Mouse (Mus musculus) midbrain, embryonic 11.5 days (tissue): Measurements from ENCODE around the gene Dusp1. TPM values are rescaled to one million over a fixed set of nuclear protein-coding genes. Genes with fewer than 3 reads are reported as not detected.

ENCODE experiments used
- ATAC-seq: fragments of 200-750 bp; cut with Nextera tagmentation; 2 replicates; pipeline ENCODE4 v1.8.0; 2017; ENCODE audit warnings: moderate TSS enrichment, moderate library complexity; ENCODE audit not compliant: low FRiP score
- DNase-seq: peaks from one replicate; pipeline ENCODE4 v3.0.0; 2015; ENCODE audit warnings: low spot score; ENCODE audit errors: missing footprints
- H3K27ac ChIP-seq: fragments of 300-500 bp; sonication (generic); 2 replicates; pipeline ENCODE4 v1.5.1; 2014; ENCODE audit warnings: low read depth, low read length
- H3K27me3 ChIP-seq: fragments of 300-500 bp; sonication (generic); 2 replicates; pipeline ENCODE4 v1.6.1; 2014; ENCODE audit warnings: mild to moderate bottlenecking, low read length, moderate library complexity, mixed read lengths; ENCODE audit not compliant: control insufficient read depth, insufficient read depth
- H3K36me3 ChIP-seq: fragments of 300-500 bp; sonication (generic); 2 replicates; pipeline ENCODE4 v1.6.1; 2014; ENCODE audit warnings: mild to moderate bottlenecking, low read length, moderate library complexity, mixed read lengths; ENCODE audit not compliant: control insufficient read depth, insufficient read depth
- H3K4me1 ChIP-seq: fragments of 300-500 bp; sonication (generic); 2 replicates; pipeline ENCODE4 v1.6.1; 2014; ENCODE audit warnings: low read length; ENCODE audit not compliant: control insufficient read depth, insufficient read depth
- H3K4me2 ChIP-seq: fragments of 300-500 bp; sonication (generic); 2 replicates; pipeline ENCODE4 v1.6.1; 2014; ENCODE audit warnings: mild to moderate bottlenecking, moderate library complexity
- H3K4me3 ChIP-seq: fragments of 300-500 bp; sonication (generic); 2 replicates; pipeline ENCODE4 v1.5.1; 2014; ENCODE audit warnings: low read depth, low read length
- H3K9ac ChIP-seq: fragments of 300-500 bp; sonication (generic); 2 replicates; pipeline ENCODE4 v1.6.1; 2014; ENCODE audit warnings: low read length
- H3K9me3 ChIP-seq: fragments of 300-500 bp; sonication (generic); 2 replicates; pipeline ENCODE4 v1.6.1; 2016; ENCODE audit warnings: low read length; ENCODE audit not compliant: control insufficient read depth
- WGBS: fragments of 180-500 bp; shearing (Covaris S2); extraction: QIAGEN DNeasy Blood & Tissue Kit; methylation state at CpG from one replicate; pipeline ENCODE4 v1.1.7; 2014; 5-methylcytosine and 5-hydroxymethylcytosine counted together
- polyA plus RNA-seq: library from polyadenylated mRNA; unstranded; fragments of >200 nt; fragmentation: Nextera tagmentation; extraction: Ambion mirVana; gene quantifications from 2 replicates; pipeline ENCODE4 v1.2.1, GENCODE M21; 2014

The Dusp1 gene
- 30.2 TPM in 2 replicates for polyA plus RNA-seq

DNA sequence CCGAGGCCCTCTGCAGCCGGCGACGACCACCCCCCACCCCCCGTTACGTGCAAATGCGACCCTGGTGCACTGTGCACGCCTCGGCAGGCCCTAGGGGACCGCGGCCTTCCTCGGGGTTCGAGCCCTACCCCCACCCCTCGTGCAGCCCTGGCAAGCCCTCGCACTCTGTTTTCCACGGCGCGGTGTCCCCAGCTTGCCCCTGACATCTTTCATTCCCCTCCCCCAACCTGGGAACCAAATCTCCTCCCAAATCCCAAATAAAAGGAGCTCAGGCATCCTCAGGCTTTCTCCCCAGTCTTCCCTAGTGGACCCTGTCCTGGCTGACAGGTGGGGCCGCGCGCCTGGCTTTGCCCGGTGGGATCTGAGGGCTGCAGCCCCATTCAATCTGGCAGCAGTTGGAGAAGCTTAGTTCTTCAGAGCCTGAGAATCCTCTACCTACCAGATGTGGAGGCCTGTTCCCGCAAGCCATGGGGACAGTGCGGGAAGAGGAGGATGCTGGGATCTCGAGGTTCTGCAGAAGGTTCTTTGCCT is at the start of gene Dusp1:
Gene Dusp1, minus strand, starts transcription at position 478 of the 531 bp plus-strand sequence.
- WGBS, result 1% methylated on average over 25 of the region's 25 CpGs
- peak within 1 kb of the TSS; percentile 89 for H3K4me3 ChIP-seq
- DNase-seq (no peak), ATAC-seq (peak; percentile 90)
- peaks cover 17% of the 10 kb centered on the region for H3K4me1 ChIP-seq
- peak within 1 kb of the TSS; percentile 96 for H3K4me2 ChIP-seq
- peak within 1 kb of the TSS; percentile 91 for H3K9ac ChIP-seq
- no peaks in the 10 kb centered on the region for H3K27me3 ChIP-seq
- H3K9me3 ChIP-seq, result no peaks in the 10 kb centered on the region; the same call in 1 of the 2 replicates
- H3K27ac ChIP-seq, result peak within 1 kb of the TSS; percentile 35
- H3K36me3 ChIP-seq, result peaks cover 3% of the 10 kb centered on the region; the same call in 1 of the 2 replicates

DNA sequence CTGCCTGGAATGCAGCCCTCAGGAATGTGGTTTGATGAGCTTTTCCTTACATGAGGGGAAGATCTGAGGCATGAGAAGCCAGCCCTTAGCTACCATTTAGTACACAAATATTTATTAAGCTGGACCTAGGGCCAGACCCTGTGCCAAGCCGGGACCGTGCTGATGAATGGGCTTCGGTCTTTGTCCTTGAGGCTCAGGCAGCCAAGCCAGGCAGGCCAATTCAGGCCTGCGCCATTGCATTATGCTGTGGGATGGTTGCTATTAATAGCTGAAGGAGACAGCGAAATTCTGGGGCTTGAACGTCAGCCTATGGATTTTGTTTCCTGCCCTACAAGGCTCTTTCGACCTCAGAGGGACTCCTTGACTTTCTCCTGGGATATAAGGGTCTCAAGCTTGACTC is 49.4 kb upstream of the Dusp1 start:
- Histone ChIP-seq H3K4me2 (no peak overlapping the region), H3K9ac (no peak overlapping the region), H3K27ac (no peak overlapping the region), H3K36me3 (peaks cover 4% of the 10 kb centered on the region; the same call in 1 of the 2 replicates), H3K27me3 (no peaks in the 10 kb centered on the region), H3K4me3 (no peak overlapping the region), H3K4me1 (no peaks in the 10 kb centered on the region), H3K9me3 (no peaks in the 10 kb centered on the region)
- no peak for ATAC-seq
- WGBS, result 90% methylated on average over 7 of the region's 7 CpGs
- DNase-seq, result no peak

DNA sequence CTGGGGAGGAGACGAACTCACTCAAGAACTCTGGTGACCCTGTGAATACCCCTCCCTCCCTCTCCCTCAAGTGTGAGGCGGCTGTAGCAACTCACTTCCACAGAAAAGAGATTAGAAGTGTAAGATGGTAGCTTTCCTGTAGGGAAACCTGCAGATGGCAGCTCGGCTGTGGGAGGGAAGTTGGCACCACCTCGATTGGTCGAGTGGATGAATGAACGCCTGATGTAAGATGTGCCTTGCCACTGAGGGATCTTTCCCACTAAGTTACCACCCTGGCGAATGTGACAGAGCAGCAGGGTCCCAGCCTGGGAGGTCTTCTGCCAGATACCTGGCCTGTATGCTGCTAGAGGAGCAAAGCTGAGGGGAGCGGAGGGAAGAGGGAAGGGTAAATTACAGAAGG is 47.9 kb upstream of the Dusp1 start:
- Histone ChIP-seq H3K36me3 (peaks cover 4% of the 10 kb centered on the region; the same call in 1 of the 2 replicates), H3K9me3 (no peaks in the 10 kb centered on the region), H3K4me2 (no peak overlapping the region), H3K9ac (no peak overlapping the region), H3K27ac (no peak overlapping the region), H3K4me3 (no peak overlapping the region), H3K27me3 (no peaks in the 10 kb centered on the region), H3K4me1 (no peaks in the 10 kb centered on the region)
- WGBS, result 88% methylated on average over 8 of the region's 8 CpGs
- DNase-seq (no peak), ATAC-seq (no peak)

DNA sequence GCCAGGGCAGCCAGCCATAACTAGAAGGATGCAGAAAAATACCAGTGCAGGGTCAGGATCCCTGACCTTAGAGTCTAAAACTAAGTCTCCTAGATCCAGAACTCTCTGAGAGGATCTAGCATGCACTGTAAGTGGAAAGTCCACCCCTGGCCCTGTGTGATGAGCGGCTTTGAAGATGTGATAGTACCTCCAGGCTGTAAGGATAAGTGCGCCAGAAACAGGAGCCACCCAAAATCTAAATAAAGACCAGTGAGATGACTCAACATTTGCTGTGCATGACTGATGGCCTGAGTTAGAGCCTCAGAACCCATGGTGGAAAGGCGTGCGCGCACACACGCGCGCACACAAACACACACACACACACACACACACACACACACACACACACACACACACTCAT is 46.9 kb upstream of the Dusp1 start:
- ATAC-seq (no peak), DNase-seq (no peak)
- no peak overlapping the region for H3K27ac ChIP-seq
- no peaks in the 10 kb centered on the region for H3K27me3 ChIP-seq
- no peak overlapping the region for H3K4me3 ChIP-seq
- no peak overlapping the region for H3K4me2 ChIP-seq
- no peaks in the 10 kb centered on the region for H3K9me3 ChIP-seq
- H3K9ac ChIP-seq, result no peak overlapping the region
- peaks cover 4% of the 10 kb centered on the region; the same call in 1 of the 2 replicates for H3K36me3 ChIP-seq
- 98% methylated on average over 8 of the region's 8 CpGs for WGBS
- no peaks in the 10 kb centered on the region for H3K4me1 ChIP-seq

DNA sequence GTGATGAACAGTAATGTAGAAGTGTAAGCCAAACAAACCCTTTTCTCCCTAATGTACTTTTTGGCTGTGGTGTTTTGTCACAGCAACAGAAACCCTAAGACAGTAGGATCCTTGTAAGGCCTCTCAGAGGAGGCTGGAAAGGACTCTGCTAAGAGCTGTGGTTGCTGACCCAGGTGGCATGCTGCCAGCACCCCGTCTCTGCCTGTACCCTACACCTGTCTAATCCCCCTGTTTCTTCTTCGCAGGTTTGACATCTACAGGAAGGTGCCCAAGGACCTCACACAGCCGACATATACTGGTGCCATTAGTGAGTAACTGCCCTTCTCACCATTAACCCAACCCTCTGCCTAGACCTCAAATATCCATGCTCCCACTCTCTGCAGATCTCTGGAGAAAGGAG is 46.4 kb upstream of the Dusp1 start:
- Histone ChIP-seq H3K4me1 (no peaks in the 10 kb centered on the region), H3K4me2 (no peak overlapping the region), H3K27me3 (no peaks in the 10 kb centered on the region), H3K9ac (no peak overlapping the region), H3K36me3 (peaks cover 4% of the 10 kb centered on the region; the same call in 1 of the 2 replicates), H3K4me3 (no peak overlapping the region), H3K27ac (no peak overlapping the region), H3K9me3 (no peaks in the 10 kb centered on the region)
- ATAC-seq (no peak), DNase-seq (no peak)
- 97% methylated on average over 3 of the region's 3 CpGs for WGBS

DNA sequence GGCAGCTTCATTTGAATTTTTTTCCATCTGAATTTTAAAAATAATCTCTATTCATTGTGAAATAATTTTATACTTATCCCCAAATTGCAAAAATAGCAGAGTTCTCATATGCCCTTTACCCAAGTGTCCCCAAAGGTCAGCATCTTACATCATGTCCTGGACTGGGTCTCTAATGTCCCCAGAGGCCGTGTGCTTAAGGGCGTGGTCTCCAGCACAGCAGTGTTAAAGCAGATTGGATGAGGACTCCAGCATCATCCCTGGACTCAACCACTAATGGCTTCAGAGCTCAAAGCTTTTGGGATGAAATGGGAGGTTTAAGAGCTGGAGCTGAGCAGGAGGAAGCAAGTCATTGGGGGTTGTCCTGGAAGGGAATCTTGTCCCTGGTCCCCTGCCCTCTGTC is 44.6 kb upstream of the Dusp1 start:
- no peak overlapping the region for H3K27ac ChIP-seq
- no peak overlapping the region for H3K4me2 ChIP-seq
- DNase-seq, result no peak
- no peak overlapping the region for H3K4me3 ChIP-seq
- H3K27me3 ChIP-seq, result no peaks in the 10 kb centered on the region
- peaks cover 4% of the 10 kb centered on the region for H3K4me1 ChIP-seq
- no peaks in the 10 kb centered on the region for H3K9me3 ChIP-seq
- no peak overlapping the region for H3K9ac ChIP-seq
- 91% methylated on average over 2 of the region's 2 CpGs for WGBS
- peaks cover 4% of the 10 kb centered on the region; the same call in 1 of the 2 replicates for H3K36me3 ChIP-seq
- no peak for ATAC-seq

DNA sequence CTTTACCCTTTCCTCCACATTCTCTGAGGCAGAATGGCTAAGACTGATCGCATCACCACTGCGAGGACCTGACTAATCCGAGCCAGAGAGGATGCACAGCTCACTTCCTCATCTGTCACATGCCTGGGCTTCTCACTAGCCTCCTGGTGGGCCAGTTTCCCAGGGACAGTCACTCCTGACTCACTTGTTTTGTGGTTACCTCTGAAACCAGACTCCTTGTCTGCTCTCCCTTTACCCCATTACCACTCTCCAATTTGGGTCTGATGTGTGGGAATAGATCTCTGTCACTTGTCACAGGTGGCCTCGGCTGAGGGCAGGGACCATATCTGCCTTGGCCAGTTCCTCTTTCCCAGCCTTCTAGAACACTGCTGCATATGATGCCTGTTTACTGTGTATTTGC is 43.7 kb upstream of the Dusp1 start:
- 94% methylated on average over 4 of the region's 4 CpGs for WGBS
- H3K36me3 ChIP-seq, result peaks cover 4% of the 10 kb centered on the region; the same call in 1 of the 2 replicates
- H3K4me3 ChIP-seq, result no peak overlapping the region
- H3K27ac ChIP-seq, result no peak overlapping the region
- H3K4me1 ChIP-seq, result peaks cover 5% of the 10 kb centered on the region
- DNase-seq (no peak), ATAC-seq (no peak)
- H3K27me3 ChIP-seq, result no peaks in the 10 kb centered on the region
- no peaks in the 10 kb centered on the region for H3K9me3 ChIP-seq
- no peak overlapping the region for H3K4me2 ChIP-seq
- no peak overlapping the region for H3K9ac ChIP-seq

DNA sequence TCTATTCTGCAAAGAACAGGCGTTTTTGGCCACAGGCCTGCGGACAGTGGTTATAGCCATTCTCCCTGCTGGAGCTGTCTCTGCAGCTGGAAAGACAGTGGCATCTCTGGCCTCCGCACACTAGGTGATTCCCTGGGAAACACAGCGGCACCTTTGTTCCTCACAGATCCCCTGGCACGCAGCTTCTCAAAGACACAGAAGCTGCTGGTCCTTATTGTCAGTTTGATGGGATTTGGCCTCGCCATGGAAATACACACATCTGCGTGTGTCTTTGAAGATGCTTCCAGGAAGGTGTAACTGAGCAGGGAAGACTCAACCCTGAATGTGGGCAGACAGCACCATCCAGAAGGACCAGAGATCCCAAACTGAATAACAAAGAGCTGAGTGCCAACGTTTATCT is 41.4 kb upstream of the Dusp1 start:
- ATAC-seq (no peak), DNase-seq (no peak)
- no peak overlapping the region for H3K4me3 ChIP-seq
- H3K4me2 ChIP-seq, result no peak overlapping the region
- no peaks in the 10 kb centered on the region for H3K27me3 ChIP-seq
- 86% methylated on average over 8 of the region's 8 CpGs for WGBS
- H3K36me3 ChIP-seq, result no peaks in the 10 kb centered on the region
- H3K4me1 ChIP-seq, result peaks cover 5% of the 10 kb centered on the region
- H3K9me3 ChIP-seq, result no peaks in the 10 kb centered on the region
- H3K9ac ChIP-seq, result no peak overlapping the region
- no peak overlapping the region for H3K27ac ChIP-seq

DNA sequence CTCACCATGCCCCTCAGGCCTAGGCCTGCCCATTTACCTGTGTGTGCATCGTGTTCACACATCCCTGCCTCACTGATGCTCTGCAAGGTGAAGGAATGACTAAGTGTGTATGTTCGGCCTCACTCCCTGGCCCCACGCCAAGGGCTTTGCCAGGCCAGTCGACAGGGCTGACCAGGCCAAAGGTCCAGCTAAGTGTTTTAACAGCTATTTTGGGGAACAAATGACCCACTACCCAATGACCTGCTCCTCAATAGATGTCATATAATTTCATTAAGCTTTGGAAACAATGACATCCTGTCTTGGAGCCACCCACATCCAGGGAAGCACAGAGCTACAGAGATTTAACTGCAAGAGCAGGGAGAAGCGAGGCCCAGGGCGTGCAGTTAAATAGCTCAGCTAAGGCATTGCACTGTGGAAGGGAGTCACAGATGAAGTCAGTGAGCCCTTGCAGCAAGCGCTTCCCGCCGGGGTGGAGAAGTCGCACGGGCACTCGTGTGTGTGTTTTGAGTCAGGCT is 40.5 kb upstream of the Dusp1 start:
- DNase-seq, result no peak
- H3K4me1 ChIP-seq, result peaks cover 5% of the 10 kb centered on the region
- no peaks in the 10 kb centered on the region for H3K36me3 ChIP-seq
- H3K9me3 ChIP-seq, result no peaks in the 10 kb centered on the region
- no peaks in the 10 kb centered on the region for H3K27me3 ChIP-seq
- no peak overlapping the region for H3K27ac ChIP-seq
- H3K4me3 ChIP-seq, result no peak overlapping the region
- ATAC-seq, result no peak
- WGBS, result 82% methylated on average over 12 of the region's 12 CpGs
- H3K4me2 ChIP-seq, result no peak overlapping the region
- no peak overlapping the region for H3K9ac ChIP-seq
